Mouse (Mus musculus) cortical plate, adult 2 months (tissue): Measurements from ENCODE around the gene Map1lc3b. TPM values are rescaled to one million over a fixed set of nuclear protein-coding genes. Genes with fewer than 3 reads are reported as not detected.
"Not testable (repeated sequence)": the region's sequence is repeated elsewhere in the genome, so short reads cannot be mapped to it uniquely, and the experiment has no call there.

Experiments used
- H3K27ac ChIP-seq: fragments of 200-500 bp; 2 replicates; pipeline ENCODE4 v1.5.1; 2012; ENCODE audit warnings: low read length, control low read depth, inconsistent platforms; ENCODE audit not compliant: insufficient read depth
- H3K4me1 ChIP-seq: fragments of 200-500 bp; 2 replicates; pipeline ENCODE4 v1.6.1; 2011; ENCODE audit warnings: low read length; ENCODE audit not compliant: control insufficient read depth, insufficient read depth
- H3K4me3 ChIP-seq: fragments of 200-500 bp; 2 replicates; pipeline ENCODE4 v1.5.1; 2011; ENCODE audit warnings: mild to moderate bottlenecking, low read length, control low read depth; ENCODE audit not compliant: insufficient read depth
- CTCF ChIP-seq: fragments of 200-500 bp; IDR thresholded peaks from 2 replicates; pipeline ENCODE4 v1.5.1; 2011; ENCODE audit warnings: mild to moderate bottlenecking, control low read depth, low read length; ENCODE audit not compliant: insufficient read depth; ENCODE audit errors: extremely low read depth
- POLR2A ChIP-seq: fragments of 200-500 bp; IDR thresholded peaks from 2 replicates; pipeline ENCODE4 v1.6.1; 2011; ENCODE audit warnings: mild to moderate bottlenecking, low read length, control low read depth; ENCODE audit not compliant: insufficient read depth; ENCODE audit errors: extremely low read depth
- polyA plus RNA-seq: library from polyadenylated mRNA; depleted of rRNA; stranded (reverse); fragments of >200 nt; gene quantifications from 2 replicates; pipeline ENCODE4 v1.2.3, GENCODE M21; 2012

Map1lc3b gene
- polyA plus RNA-seq, 1 experiment: 130 TPM

DNA sequence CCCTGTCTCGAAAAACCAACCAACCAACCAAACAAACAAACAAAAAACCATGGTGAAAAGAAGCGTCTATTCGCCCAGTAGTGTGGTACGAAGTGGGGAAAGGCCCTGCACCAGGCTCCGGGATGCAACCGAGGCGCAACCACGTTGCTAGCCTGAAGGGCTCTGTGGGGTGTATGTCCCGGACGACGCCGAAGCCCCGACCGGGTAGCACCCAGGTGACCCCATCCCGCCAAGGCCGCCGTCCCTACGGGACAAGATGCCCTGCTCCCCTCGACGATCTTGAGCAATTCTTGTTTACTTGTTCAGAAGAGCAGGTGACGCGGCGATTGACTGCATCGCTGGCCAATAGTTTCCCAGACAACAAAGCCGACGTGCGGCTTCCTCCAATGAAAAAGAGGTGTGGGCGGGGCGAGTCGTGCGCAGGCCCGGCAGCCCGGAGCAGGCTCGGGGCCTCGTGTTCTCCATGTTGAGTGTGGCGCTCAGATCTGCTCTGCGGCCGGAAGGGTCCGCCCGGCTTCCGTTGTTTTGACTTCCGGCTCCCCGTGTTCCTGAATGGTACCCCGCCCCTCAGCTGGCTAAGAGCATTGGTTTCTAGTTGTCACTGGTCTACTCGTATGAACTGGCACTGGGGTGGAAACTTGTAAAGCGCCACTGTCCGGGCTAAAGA is 4.9 kb upstream of the Map1lc3b start:
- Histone ChIP-seq H3K27ac (peak overlapping the region; percentile 92), H3K4me3 (peak overlapping the region; percentile 47), H3K4me1 (no peaks in the 10 kb centered on the region)
- peak; percentile 98 for TF ChIP-seq POLR2A
- no peak for TF ChIP-seq CTCF

DNA sequence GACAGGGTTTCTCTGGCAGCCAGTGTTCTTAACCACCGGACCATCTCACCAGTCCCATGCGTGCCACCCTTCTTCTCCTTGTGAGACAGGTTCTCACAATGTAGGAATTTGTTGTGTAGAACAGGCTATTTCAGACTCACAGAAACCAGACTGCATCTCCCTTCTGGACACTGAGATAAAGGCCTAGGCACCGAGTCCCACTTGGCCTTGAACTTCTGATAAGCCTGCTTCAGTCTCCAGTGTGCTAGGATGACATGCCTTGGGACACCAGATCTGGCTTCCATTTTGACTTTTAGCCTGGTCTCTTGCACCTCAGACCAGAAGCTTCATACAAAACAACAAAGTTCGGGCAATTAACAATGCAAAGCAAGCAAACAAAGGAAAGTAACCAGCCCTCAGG is 1.4 kb upstream of the Map1lc3b start:
- Histone ChIP-seq H3K27ac (no peak overlapping the region), H3K4me3 (no peak overlapping the region), H3K4me1 (peaks cover 12% of the 10 kb centered on the region)
- TF ChIP-seq POLR2A (no peak), CTCF (no peak)

DNA sequence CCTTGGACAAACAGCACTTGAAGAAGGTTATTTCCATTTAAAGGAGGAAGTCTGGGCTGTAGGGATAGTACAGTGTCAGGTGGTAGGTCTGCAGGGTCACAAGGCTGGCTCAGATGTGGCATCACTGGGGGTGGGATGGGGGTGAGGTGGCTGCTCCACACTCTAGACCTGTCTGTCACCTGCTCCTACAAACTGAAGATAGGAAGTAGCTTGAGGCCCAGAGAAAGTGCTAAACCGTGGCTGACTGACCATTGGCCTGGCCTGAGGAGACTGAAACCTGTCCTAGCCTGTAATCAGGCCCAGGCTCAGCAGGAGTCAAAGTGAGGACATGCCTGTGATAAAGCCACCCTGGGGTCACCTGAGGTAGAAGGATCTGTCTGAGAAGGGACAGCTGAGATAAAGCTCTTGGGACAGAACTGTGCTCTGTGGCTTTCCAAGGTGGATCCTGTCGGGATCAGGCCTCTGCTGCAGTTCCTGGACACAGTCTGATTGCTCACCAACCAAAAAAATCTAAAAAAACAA is 895 bp upstream of the Map1lc3b start:
- Histone ChIP-seq H3K4me1 (peaks cover 12% of the 10 kb centered on the region), H3K27ac (no peak overlapping the region), H3K4me3 (no peak overlapping the region)
- TF ChIP-seq POLR2A: no peak
- TF ChIP-seq CTCF: no peak

DNA sequence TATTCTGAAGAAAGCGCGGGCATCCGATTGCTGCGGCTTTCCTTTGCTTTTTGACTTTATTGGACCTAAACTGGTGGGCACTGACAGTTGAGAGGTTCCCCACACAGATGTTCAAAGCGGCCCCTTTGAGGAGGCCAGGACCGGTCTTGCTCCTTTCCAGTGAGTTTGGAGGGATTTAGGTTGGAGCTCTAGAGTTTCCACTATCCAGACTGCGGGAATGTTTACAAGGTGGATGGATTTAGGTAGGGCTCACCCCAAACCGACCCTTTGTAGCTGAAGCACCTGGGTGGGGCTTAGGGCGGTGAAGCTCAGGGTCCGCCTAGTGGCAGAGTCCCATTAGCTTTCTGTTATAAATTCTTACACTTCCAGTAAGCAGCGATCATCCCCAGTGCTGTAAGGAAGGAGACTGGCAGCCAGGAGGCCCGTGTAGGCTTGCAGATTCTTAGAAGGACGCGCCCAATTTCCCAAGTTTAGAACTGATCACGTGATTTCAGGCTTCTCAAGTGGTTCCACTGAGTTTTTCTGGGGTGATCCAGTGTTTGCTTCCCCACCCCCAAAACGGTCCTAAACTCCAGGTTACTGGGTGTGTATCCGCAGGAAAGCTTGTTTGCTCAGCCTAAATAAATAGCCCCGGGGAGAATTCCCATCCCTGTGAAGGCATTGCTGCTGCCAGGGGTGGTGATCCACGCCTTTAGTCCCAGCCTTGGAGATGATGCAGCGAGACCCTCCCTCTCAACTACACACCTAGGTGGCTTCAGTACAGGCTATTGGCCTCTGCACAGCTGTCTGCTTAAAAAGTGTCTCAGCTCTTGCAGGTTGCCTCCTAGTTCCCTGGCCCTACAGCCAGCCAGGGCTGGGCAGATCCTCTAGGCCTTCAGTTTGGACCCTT is 1.3 kb downstream of the Map1lc3b start:
- Histone ChIP-seq H3K4me1 (peaks cover 12% of the 10 kb centered on the region), H3K27ac (no peak overlapping the region), H3K4me3 (peak overlapping the region; percentile 33)
- no peak for TF ChIP-seq CTCF
- TF ChIP-seq POLR2A: no peak

DNA sequence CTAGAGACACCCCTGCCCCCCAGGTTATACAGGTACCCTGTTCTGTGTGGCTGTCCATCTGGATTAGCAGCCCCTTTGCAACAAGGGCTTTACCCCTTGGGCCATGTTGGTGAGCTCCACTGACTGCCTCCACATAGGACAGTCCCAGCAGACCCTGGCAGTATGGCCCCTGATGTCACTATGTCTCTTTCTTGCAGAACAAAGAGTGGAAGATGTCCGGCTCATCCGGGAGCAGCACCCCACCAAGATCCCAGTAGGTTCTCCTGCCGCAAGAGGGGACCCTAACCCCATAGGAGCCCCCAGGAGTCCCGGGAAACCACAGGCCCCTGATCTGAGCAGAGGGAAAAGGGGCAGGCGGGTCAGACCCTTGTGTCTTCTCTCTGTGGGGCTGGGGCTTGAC is 3.1 kb downstream of the Map1lc3b start:
- Histone ChIP-seq H3K4me3 (no peak overlapping the region), H3K27ac (no peak overlapping the region), H3K4me1 (peaks cover 12% of the 10 kb centered on the region)
- TF ChIP-seq POLR2A (no peak), CTCF (no peak)

DNA sequence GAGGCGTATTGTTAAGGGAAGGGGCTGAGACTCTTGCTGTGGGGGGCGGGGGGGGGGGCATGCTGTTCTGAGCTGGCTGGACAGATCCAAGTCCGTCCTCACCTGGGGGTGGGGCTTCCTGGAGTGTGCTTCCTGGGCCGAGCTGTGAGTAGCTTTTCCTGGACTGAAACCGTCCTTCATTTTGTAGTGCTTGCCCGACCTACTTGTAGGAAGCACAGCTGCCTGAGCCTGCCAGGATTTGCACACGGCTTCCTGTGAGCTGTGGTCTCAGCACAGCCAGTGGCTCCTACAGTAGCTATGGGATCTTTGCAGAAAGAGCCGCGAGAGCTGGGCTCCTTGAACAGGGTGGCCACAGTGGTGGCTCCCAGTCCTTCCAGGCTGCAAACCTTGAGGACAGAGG is 3.8 kb downstream of the Map1lc3b start:
- H3K4me3 ChIP-seq: no peak overlapping the region
- TF ChIP-seq POLR2A: no peak
- no peak for TF ChIP-seq CTCF
- peak overlapping the region; percentile 36; the same call in 1 of the 2 replicates for H3K27ac ChIP-seq
- peaks cover 12% of the 10 kb centered on the region for H3K4me1 ChIP-seq

DNA sequence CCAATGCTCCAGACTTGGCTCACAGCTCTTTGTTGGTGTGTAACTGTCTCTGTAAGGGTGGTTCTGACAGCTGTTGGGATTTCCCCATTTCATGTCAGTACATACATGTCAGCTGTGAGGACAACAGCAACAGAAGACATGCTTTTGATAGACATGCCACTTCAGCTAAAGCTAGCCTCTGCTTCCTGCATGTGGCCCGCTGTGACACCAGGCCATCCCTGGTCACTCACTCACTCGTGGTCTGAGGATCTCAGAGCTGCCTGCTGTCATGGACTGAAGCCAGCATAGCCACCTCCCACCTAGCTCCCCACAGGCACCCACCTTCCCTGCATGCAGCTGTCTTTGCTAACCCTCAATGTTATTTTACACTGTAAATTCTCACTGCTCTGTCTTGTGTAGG is 7.3 kb downstream of the Map1lc3b start:
- not testable (repeated sequence) for H3K27ac ChIP-seq, H3K4me1 ChIP-seq, H3K4me3 ChIP-seq

DNA sequence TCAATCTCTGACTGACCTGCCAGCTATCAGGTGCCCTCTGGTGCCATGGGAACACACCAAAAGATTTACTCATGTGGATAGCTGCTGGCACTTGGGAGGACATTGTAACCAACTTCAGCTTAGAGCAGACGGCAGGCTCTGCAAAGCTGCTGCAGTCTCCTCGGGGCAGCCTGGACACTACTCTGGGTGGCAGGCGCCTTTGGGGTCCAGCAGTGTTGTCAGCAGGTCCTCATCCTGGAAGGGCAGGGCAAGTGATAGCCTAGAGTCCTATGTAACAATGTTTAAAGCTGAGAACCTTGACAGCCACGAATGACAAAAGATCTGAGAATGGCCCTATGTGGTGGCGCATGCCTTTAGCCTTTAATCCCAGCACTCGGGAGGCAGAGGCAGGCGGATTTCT is 8.0 kb downstream of the Map1lc3b start:
- Histone ChIP-seq H3K4me3 (no peak overlapping the region), H3K27ac (no peak overlapping the region), H3K4me1 (peaks cover 1% of the 10 kb centered on the region; the same call in 1 of the 2 replicates)
- TF ChIP-seq CTCF (no peak), POLR2A (no peak)

DNA sequence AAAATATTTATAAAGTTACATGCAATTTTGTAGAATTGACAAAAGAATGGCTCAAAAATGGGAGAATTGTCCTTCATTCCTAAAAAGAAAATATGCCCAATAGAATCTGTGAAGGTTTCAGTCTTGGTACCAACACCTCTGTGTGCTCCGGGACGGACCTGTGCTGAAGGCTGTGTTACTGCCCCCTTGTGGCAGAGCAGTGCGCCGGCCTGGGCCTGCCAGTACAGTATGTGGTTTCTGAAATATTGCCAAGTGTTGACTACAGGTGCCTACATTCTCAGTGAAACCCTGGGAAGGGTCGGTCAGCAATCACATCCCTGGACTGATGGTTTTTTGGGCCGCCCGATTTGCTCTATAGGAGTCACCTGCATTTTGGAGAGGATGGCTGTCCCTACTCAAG is 8.7 kb downstream of the Map1lc3b start:
- no peak for TF ChIP-seq POLR2A
- TF ChIP-seq CTCF: peak; percentile 70
- Histone ChIP-seq H3K4me1 (no peaks in the 10 kb centered on the region), H3K27ac (no peak overlapping the region), H3K4me3 (no peak overlapping the region)

DNA sequence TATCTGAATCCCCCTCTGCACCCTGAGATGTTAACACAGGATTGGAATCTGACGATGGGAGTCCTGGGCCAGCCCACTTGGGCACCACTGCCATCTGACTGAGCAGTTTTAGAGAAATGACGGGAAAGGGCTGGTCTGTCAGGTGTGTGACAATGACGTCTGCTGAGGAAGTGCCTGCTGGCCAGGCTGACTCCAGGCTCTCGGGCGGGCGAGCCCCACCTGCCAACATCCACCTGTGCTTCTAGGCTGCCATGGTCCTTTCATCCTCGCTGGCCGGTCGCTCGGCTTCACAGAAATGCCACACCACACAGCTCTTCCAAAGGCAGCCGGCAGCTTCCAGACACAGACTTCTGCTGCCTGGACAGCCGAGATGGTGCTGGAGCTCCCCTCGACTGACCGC is 9.7 kb downstream of the Map1lc3b start:
- TF ChIP-seq CTCF (no peak), POLR2A (no peak)

More for the DNA sequence above, 9.7 kb downstream of the Map1lc3b start:
- H3K4me3 ChIP-seq: no peak overlapping the region
- H3K4me1 ChIP-seq: no peaks in the 10 kb centered on the region
- no peak overlapping the region for H3K27ac ChIP-seq
